Mouse (Mus musculus) midbrain, embryonic 12.5 days (tissue): ENCODE data around the gene Stx17. TPM values are rescaled to one million over a fixed set of nuclear protein-coding genes. Genes with fewer than 3 reads are reported as not detected.

Experiments
- ATAC-seq: fragments of 200-750 bp; cut with Nextera tagmentation; 2 replicates; pipeline ENCODE4 v1.8.0; 2017; ENCODE audit warnings: low read depth, moderate TSS enrichment, moderate library complexity; ENCODE audit not compliant: low FRiP score
- H3K27ac ChIP-seq: fragments of 300-500 bp; sonication (generic); replicated peaks from 2 replicates; pipeline ENCODE4 v1.5.1; 2016; ENCODE audit warnings: mild to moderate bottlenecking
- H3K27me3 ChIP-seq: fragments of 300-500 bp; sonication (generic); 2 replicates; pipeline ENCODE4 v1.6.1; 2016; ENCODE audit warnings: mild to moderate bottlenecking
- H3K36me3 ChIP-seq: fragments of 300-500 bp; sonication (generic); 2 replicates; pipeline ENCODE4 v1.6.1; 2016
- H3K4me1 ChIP-seq: fragments of 300-500 bp; sonication (generic); 2 replicates; pipeline ENCODE4 v1.6.1; 2016
- H3K4me2 ChIP-seq: fragments of 300-500 bp; sonication (generic); replicated peaks from 2 replicates; pipeline ENCODE4 v1.6.1; 2016; ENCODE audit warnings: mild to moderate bottlenecking, moderate library complexity
- H3K4me3 ChIP-seq: fragments of 300-500 bp; sonication (generic); 2 replicates; pipeline ENCODE4 v1.5.1; 2016; ENCODE audit warnings: mild to moderate bottlenecking
- H3K9ac ChIP-seq: fragments of 300-500 bp; sonication (generic); replicated peaks from 2 replicates; pipeline ENCODE4 v1.6.1; 2016; ENCODE audit warnings: mild to moderate bottlenecking, moderate library complexity
- H3K9me3 ChIP-seq: fragments of 300-500 bp; sonication (generic); 2 replicates; pipeline ENCODE4 v1.6.1; 2016; ENCODE audit warnings: mild to moderate bottlenecking
- WGBS: fragments of 180-500 bp; shearing (Covaris S2); methylation state at CpG from one replicate; pipeline ENCODE4 v1.1.7; 2016; 5-methylcytosine and 5-hydroxymethylcytosine counted together
- polyA plus RNA-seq: library from polyadenylated mRNA; unstranded; fragments of >200 nt; fragmentation: Nextera tagmentation; extraction: Ambion mirVana; gene quantifications from 2 replicates; pipeline ENCODE4 v1.2.1, GENCODE M21; 2016

The Stx17 gene
- polyA plus RNA-seq, 1 experiment from 2014 or later, result 26.4 TPM

DNA sequence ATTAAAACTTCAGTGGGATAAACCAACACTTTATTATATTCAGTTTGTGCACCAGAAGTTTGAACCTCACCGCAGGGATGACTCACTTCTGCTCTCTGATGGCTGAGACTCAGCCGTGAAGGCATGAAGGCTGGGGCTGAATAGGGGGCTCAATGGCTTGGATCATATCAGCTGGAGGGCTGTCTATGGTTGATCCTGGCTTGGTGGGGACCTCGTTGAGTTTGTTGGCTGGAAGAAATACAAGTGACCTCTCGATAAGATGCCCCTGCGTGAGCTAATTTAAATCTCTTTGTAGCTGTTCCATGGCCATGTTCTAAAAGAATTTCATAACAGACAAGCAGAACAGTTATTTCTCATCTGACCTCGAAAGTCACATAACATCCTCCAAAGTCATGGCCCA lies 17.6 kb upstream of the Stx17 start:
- H3K4me3 ChIP-seq, result no peak overlapping the region

DNA sequence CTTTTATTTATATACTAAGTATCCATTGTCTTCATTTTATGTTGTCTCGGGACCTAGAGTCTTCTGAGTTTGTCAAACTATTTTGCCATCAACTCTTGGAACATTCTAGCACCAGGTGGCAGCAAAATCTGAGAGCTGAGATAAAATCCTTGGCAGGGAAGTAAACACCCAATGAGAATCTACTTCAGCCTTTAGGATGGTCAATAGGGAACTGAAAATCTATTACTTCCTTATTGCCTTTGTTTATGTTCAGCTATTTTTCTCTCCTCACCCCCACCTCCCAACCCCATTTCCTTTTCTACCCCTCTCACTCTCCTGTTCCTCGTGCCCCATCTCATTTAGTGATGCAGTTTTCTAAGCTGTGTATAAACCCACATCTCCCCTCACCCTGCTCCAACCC lies 16.1 kb upstream of the Stx17 start:
- no peak overlapping the region for H3K4me2 ChIP-seq
- H3K27me3 ChIP-seq, result 0 out of 2 replicates have a peak, but pooled peaks cover under 1% of the 10 kb centered on the region
- no peaks in the 10 kb centered on the region for H3K4me1 ChIP-seq
- ATAC-seq, result no peak
- no peaks in the 10 kb centered on the region for H3K9me3 ChIP-seq
- 74% methylated on average over 2 of the region's 2 CpGs for WGBS
- H3K9ac ChIP-seq, result no peak overlapping the region
- H3K36me3 ChIP-seq, result no peaks in the 10 kb centered on the region
- no peak overlapping the region for H3K4me3 ChIP-seq
- no peak overlapping the region for H3K27ac ChIP-seq

More for the DNA sequence above, 17.6 kb upstream of the Stx17 start:
- no peak overlapping the region for H3K9ac ChIP-seq
- H3K9me3 ChIP-seq, result no peaks in the 10 kb centered on the region
- WGBS, result 82% methylated on average over 6 of the region's 6 CpGs
- H3K4me1 ChIP-seq, result no peaks in the 10 kb centered on the region
- ATAC-seq, result no peak
- no peak overlapping the region for H3K4me2 ChIP-seq
- 0 out of 2 replicates have a peak, but pooled peaks cover 3% of the 10 kb centered on the region for H3K27me3 ChIP-seq
- H3K27ac ChIP-seq, result no peak overlapping the region
- H3K36me3 ChIP-seq, result no peaks in the 10 kb centered on the region

DNA sequence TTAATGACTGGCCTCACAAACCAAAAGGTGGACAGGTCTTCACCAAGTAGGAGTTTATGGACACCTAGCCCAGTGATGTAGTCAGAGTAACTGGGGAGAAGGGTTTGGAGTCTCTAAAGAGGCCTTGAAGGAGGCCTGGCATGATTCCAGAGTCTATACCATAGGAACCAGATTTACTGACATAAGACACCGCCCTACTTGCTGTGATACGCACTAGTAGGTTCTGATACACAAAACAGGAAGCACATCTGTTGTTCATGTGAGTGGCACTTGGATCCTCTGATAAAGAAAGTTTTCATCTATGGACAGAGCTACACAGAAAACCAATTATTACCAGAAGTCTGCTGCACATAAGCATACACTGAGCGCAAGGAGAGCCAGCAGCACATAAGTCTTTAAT lies 14.4 kb upstream of the Stx17 start:
- H3K9ac ChIP-seq, result no peak overlapping the region
- H3K9me3 ChIP-seq, result no peaks in the 10 kb centered on the region
- H3K27me3 ChIP-seq, result no peaks in the 10 kb centered on the region
- no peak overlapping the region for H3K4me3 ChIP-seq
- no peak overlapping the region for H3K4me2 ChIP-seq
- 91% methylated on average over 3 of the region's 3 CpGs for WGBS
- no peak for ATAC-seq
- no peaks in the 10 kb centered on the region for H3K36me3 ChIP-seq
- no peak overlapping the region for H3K27ac ChIP-seq
- no peaks in the 10 kb centered on the region for H3K4me1 ChIP-seq

DNA sequence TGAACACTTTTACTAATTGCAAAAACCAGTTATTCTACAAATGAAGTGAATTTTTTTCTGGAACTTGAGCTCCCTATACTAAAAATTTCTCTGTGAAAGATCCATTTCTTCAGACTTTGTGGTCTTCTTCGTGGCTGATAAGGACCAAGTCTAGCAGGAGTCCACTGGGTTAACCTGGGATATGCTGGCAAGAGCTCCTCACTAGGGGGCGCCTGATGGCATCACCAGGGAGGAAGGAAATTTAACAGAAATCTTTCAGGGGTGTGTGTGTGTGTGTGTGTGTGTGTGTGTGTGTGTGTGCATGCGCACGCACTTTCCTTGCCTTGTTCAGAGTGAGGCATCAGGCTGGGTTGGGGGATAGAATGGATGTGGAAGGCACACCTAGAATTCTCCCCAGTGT lies 8.5 kb upstream of the Stx17 start:
- WGBS, result 62% methylated on average over 4 of the region's 4 CpGs

DNA sequence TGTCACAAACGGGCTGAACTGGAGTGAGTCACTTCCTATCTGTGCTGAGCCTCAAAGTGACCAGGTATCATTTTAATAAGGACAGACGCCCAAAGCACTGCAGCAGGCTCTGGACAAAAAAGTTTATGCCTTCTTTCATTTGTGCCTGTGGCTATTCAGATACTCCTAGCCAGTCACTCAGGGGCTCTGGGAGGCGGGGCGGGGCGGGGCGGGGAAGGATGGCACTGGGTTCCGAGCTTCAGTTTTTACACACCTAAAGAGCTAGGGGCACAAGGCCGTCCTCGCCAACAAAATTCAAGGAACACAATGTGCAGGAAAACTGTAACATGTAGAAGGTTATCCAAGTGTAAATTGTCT lies 321 bp upstream of the Stx17 start:
- H3K27ac ChIP-seq, result no peak overlapping the region
- WGBS, result 8% methylated on average over 9 of the region's 9 CpGs
- H3K9ac ChIP-seq, result no peak overlapping the region

More for the DNA sequence above, 8.5 kb upstream of the Stx17 start:
- no peaks in the 10 kb centered on the region; the same call in 1 of the 2 replicates for H3K4me1 ChIP-seq
- no peak overlapping the region for H3K4me2 ChIP-seq
- H3K9ac ChIP-seq, result no peak overlapping the region
- H3K9me3 ChIP-seq, result no peaks in the 10 kb centered on the region
- H3K4me3 ChIP-seq, result no peak overlapping the region
- no peak for ATAC-seq
- H3K27ac ChIP-seq, result no peak overlapping the region
- no peaks in the 10 kb centered on the region for H3K36me3 ChIP-seq
- H3K27me3 ChIP-seq, result no peaks in the 10 kb centered on the region; the same call in 1 of the 2 replicates

DNA sequence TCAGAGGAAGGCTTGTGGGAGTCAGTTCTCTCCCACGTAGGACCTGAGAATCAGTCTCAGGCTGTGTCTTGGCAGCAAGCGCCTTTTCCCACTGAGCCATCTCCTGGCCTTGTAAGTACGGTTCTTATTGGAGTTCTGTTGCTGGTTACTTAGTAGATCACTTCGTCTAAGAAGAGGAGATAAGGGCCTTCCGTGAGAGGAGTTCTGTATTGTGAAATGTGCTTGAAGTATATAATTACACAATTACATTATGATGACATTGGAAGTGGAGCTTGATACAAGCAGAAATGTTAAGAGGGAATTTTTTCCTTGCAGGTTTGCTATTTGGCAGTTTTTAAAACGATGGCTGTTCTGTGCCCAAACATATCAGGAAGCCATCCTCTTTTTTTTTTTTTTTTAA lies 5.6 kb downstream of the Stx17 start:
- Histone ChIP-seq H3K4me1 (peaks cover under 1% of the 10 kb centered on the region; the same call in 1 of the 2 replicates), H3K9ac (no peak overlapping the region), H3K27ac (no peak overlapping the region), H3K27me3 (no peaks in the 10 kb centered on the region; the same call in 1 of the 2 replicates), H3K4me3 (no peak overlapping the region), H3K9me3 (no peaks in the 10 kb centered on the region), H3K4me2 (no peak overlapping the region), H3K36me3 (peaks cover 6% of the 10 kb centered on the region; the same call in 1 of the 2 replicates)
- ATAC-seq, result no peak
- 88% methylated on average over 6 of the region's 6 CpGs for WGBS

More for the DNA sequence above, 321 bp upstream of the Stx17 start:
- Histone ChIP-seq H3K4me1 (peaks cover 3% of the 10 kb centered on the region), H3K4me2 (peak overlapping the region; percentile 91), H3K27me3 (no peaks in the 10 kb centered on the region; the same call in 1 of the 2 replicates), H3K4me3 (peak overlapping the region; percentile 64), H3K36me3 (no peaks in the 10 kb centered on the region), H3K9me3 (no peaks in the 10 kb centered on the region)
- peak; percentile 80 for ATAC-seq

DNA sequence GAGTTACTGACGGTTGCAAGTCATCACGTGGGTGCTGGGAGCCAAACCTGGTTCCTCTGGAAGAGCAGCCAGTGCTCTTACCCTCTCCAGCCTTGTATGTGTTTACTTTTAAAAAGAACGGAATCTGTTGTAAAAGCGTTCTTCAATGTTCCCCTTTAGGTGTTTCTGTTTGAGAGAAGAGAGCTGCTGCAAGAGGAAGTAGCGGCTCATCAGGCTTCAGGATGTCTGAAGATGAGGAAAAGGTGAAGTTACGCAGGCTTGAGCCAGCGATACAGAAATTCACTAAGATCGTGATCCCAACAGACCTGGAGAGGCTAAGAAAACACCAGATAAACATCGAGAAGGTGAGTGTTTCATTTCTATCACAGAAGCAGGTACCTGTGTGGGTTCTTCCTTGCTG lies 6.9 kb downstream of the Stx17 start:
- WGBS, result 95% methylated on average over 9 of the region's 9 CpGs
- no peak overlapping the region for H3K27ac ChIP-seq
- no peak overlapping the region for H3K9ac ChIP-seq
- no peak overlapping the region for H3K4me2 ChIP-seq
- H3K9me3 ChIP-seq, result no peaks in the 10 kb centered on the region
- no peaks in the 10 kb centered on the region for H3K4me1 ChIP-seq
- no peaks in the 10 kb centered on the region; the same call in 1 of the 2 replicates for H3K27me3 ChIP-seq
- no peak for ATAC-seq
- no peak overlapping the region for H3K4me3 ChIP-seq
- H3K36me3 ChIP-seq, result peaks cover 6% of the 10 kb centered on the region; the same call in 1 of the 2 replicates

DNA sequence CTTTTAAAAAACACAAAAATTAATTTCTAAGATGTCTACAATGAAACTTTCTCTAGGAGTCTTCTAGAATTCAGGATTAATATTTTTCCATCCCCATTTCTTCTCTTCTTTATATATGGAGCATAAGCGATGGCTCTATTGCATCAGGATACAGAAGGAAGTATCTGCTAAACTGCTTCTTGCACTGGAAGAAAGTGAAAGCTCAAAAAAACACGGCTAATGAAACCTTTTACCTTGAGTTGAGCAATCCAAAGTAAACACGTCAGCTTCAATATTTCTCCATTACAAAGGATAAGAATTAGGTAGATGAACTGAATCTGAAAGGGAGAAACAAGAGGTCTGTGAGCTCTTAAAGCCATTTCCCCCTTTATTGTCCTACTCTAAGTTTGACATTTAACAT lies 8.0 kb downstream of the Stx17 start:
- no peaks in the 10 kb centered on the region for H3K9me3 ChIP-seq
- H3K4me1 ChIP-seq, result no peaks in the 10 kb centered on the region
- no peak for ATAC-seq
- H3K36me3 ChIP-seq, result peaks cover 6% of the 10 kb centered on the region; the same call in 1 of the 2 replicates
- H3K9ac ChIP-seq, result no peak overlapping the region
- H3K4me2 ChIP-seq, result no peak overlapping the region
- 90% methylated on average over 3 of the region's 3 CpGs for WGBS
- H3K27me3 ChIP-seq, result no peaks in the 10 kb centered on the region; the same call in 1 of the 2 replicates
- H3K4me3 ChIP-seq, result no peak overlapping the region
- no peak overlapping the region for H3K27ac ChIP-seq

DNA sequence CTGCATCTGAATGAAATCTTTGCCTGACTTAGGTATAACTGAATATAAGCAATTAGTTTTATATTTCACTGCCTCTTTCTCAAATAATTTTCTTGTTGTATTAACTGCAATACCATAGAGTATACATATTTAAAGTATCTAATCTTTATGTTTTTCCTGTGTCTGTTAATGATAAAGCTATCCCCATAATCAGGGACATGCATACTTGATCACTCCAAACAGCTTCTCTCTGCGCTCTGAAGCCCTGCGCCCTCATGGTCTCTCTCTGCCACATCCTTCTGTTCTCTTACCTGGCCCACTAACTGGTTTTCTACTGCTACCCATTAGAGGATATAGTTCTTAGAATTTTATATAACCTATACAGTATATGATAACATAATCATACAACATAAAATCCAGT lies 24.8 kb downstream of the Stx17 start:
- Histone ChIP-seq H3K27me3 (no peaks in the 10 kb centered on the region), H3K9ac (no peak overlapping the region), H3K27ac (no peak overlapping the region), H3K9me3 (no peaks in the 10 kb centered on the region), H3K4me1 (no peaks in the 10 kb centered on the region), H3K36me3 (no peaks in the 10 kb centered on the region), H3K4me2 (no peak overlapping the region), H3K4me3 (no peak overlapping the region)
- 92% methylated on average over 2 of the region's 2 CpGs for WGBS
- ATAC-seq, result no peak

DNA sequence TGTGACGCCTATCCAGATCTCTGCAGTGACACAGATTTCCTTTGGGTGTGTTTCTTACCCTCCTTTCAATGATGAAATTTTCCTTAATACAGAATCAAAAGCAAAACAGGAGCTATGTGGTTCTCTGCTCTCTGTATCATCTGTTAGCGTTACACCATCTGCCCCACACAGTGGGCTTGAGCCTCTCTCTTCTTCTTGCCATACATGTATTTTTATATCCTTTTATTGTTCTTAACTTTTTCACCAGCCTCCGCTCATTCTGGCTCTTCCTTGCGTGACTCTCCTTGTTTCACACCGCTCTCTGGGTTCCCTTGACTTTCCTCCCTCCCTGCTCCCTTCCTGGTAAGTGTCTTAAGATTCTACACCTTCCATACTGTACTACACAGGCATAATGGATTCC lies 28.5 kb downstream of the Stx17 start:
- H3K27ac ChIP-seq, result no peak overlapping the region
- 86% methylated on average over 5 of the region's 5 CpGs for WGBS

DNA sequence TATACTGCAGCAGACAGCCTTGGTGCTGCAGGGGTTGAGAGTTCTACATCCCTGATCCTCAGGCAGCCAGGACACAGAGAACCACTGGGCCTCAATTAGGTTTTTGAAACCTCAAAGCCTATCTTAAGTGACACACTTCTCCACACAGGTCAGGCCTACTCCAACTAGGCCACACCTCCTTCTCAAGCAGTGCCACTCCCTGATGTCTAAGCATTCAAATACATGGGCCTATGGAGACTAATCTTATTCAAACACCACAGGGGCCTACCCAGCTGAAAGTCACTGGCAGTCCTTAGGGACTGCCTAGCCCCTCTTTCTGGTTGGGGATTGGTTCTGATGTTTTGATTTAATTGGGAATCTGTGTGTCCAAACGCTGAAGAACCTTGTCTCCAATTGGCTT lies 31.1 kb downstream of the Stx17 start:
- ATAC-seq, result peak; percentile 44; the same call in 1 of the 2 replicates
- Histone ChIP-seq H3K4me3 (no peak overlapping the region), H3K36me3 (no peaks in the 10 kb centered on the region), H3K27me3 (no peaks in the 10 kb centered on the region), H3K4me2 (no peak overlapping the region), H3K9me3 (no peaks in the 10 kb centered on the region), H3K4me1 (no peaks in the 10 kb centered on the region), H3K9ac (no peak overlapping the region), H3K27ac (no peak overlapping the region)
- 50% methylated on average over 1 of the region's 1 CpGs for WGBS

More for the DNA sequence above, 28.5 kb downstream of the Stx17 start:
- no peaks in the 10 kb centered on the region for H3K27me3 ChIP-seq
- H3K36me3 ChIP-seq, result no peaks in the 10 kb centered on the region
- ATAC-seq, result no peak
- no peaks in the 10 kb centered on the region for H3K9me3 ChIP-seq
- H3K4me1 ChIP-seq, result no peaks in the 10 kb centered on the region
- no peak overlapping the region for H3K9ac ChIP-seq
- H3K4me3 ChIP-seq, result no peak overlapping the region
- H3K4me2 ChIP-seq, result no peak overlapping the region

DNA sequence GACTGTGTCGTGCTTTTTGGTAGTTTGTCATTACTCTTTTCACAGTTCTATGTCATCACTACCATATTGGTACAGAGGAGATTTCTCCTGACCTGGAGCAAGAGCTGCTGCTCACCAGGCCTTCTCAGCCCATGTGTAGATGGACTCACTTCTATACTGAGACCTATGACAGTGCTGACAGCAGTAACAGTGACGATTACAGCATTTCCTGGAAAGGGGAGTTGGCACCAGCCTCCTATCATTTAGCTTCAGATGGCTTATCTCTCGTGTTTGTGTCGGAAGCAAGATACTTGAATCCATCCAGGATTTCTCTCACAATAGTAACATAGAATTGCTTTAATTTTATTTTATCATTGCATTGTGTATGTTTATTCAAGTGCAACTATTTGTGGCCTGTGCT lies 35.7 kb downstream of the Stx17 start:
- WGBS, result 84% methylated on average over 4 of the region's 4 CpGs
- no peaks in the 10 kb centered on the region for H3K36me3 ChIP-seq
- ATAC-seq, result no peak
- no peaks in the 10 kb centered on the region for H3K4me1 ChIP-seq
- no peaks in the 10 kb centered on the region for H3K9me3 ChIP-seq
- no peaks in the 10 kb centered on the region for H3K27me3 ChIP-seq
- H3K4me2 ChIP-seq, result no peak overlapping the region
- H3K27ac ChIP-seq, result no peak overlapping the region
- H3K4me3 ChIP-seq, result no peak overlapping the region
- H3K9ac ChIP-seq, result no peak overlapping the region

DNA sequence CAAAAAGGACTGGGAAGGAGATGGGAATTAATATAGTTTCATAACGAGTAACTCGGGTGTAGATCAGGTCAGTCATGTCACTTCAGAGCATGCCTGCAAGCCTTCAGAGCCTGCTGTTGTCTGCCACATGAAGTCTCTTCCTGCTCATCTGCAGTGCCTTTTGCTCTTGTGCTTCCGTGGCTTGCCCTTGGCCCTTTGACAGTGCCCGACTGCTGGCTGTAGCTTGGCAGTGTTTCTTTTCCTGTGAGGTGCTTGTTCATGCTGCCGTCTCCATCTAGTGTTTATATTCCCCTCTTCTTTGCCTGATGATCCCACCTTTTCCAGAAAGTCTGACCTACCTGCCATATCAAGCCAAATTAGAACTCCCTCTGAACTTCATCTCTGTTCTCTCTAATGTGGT lies 39.1 kb downstream of the Stx17 start:
- Histone ChIP-seq H3K4me1 (no peaks in the 10 kb centered on the region), H3K4me2 (no peak overlapping the region), H3K9me3 (no peaks in the 10 kb centered on the region), H3K4me3 (no peak overlapping the region), H3K27ac (no peak overlapping the region), H3K27me3 (no peaks in the 10 kb centered on the region), H3K36me3 (peaks cover 1% of the 10 kb centered on the region; the same call in 1 of the 2 replicates), H3K9ac (no peak overlapping the region)
- no peak for ATAC-seq
- WGBS, result 81% methylated on average over 5 of the region's 5 CpGs
